Mouse (Mus musculus) natural killer cell, adult 2 months (primary cell): ENCODE results near the gene Kank2.

Source experiments
- DNase-seq, 2 experiments: peaks; one replicate each; pipeline ENCODE4 v3.0.0; 2022; ENCODE audit warnings: low spot score in 2 of 2

The Kank2 gene

GRCm38 (mm10) chr9:21717015-21717414, 81.5 kb downstream of the Kank2 start:
- no peak for DNase-seq
